Mouse (Mus musculus) megakaryocyte, embryonic 14.5 days (primary cell): Measurements from ENCODE around the gene Ifi27l2b.

Source experiments
- FLI1 ChIP-seq: IDR thresholded peaks from 2 replicates; pipeline ENCODE4 v1.6.1; 2012; ENCODE audit warnings: low read length, inconsistent platforms, mixed read lengths
- GATA1 ChIP-seq: IDR thresholded peaks from 3 replicates; pipeline ENCODE4 v1.6.1; 2012; ENCODE audit warnings: mixed read lengths, low read length, inconsistent platforms, borderline replicate concordance

- TF ChIP-seq GATA1, result no peak
- no peak for TF ChIP-seq FLI1
These were observed 52.9 kb downstream of the Ifi27l2b start for GRCm38 (mm10) chr12:103404131-103404530.
